Mouse (Mus musculus): ENCODE data around the gene Ubash3a. TPM values are rescaled to one million over a fixed set of nuclear protein-coding genes. Genes with fewer than 3 reads are reported as not detected.

Gene Ubash3a
- polyA plus RNA-seq, 1 experiment: not detected

DNA sequence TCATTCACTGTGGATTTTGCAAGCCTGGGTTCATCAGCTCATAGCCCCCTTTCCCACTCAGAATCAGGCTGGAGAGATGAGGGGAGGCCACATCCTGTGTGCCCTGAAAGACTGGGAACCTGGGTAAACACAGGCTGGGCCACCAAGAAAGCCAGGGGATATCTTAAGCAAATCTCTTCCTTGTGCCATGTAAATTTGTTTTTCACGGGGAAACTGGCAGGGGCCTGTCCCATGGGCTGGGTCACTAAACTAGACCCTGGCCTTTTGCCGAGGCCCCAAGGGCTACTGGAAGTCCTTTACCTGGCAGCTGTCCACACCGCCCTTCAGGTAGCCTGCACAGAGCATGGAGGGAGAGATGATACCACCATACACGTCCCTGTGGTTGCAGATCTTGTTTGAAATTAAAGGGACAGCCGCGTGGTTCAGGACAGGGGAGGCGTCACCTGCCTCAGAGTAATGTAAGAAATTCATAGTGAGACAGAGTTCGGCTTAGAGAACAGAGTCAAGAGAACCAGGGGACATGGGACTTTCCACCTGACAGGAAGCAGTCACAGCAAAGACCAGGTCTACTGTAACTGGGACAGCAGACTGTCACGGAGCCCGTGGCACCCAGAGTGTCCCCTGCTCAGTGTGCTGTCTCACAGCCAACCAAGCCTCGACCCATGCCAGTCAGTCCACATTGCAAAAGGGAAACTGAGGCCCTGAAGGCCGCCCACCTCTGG is 23.2 kb upstream of the Ubash3a start:
- H3K4me3 ChIP-seq (ENCODE audit: insufficient read depth, low read length): no peak overlapping the region
- TF ChIP-seq CTCF (IDR thresholded peaks at IDR 0.05; ENCODE audit: borderline replicate concordance, insufficient read depth, low read length) (no peak), POLR2A (IDR thresholded peaks at IDR 0.05; ENCODE audit: low read depth, low read length) (no peak)
- H3K27ac ChIP-seq (ENCODE audit: insufficient read depth, low read length): no peak overlapping the region

GRCm38 (mm10) chr17:31187370-31187769 is 20.3 kb upstream of the Ubash3a start:
- Histone ChIP-seq H3K4me3 (ENCODE audit: insufficient read depth, low read length) (no peak overlapping the region), H3K27ac (ENCODE audit: insufficient read depth, low read length) (no peak overlapping the region), H3K4me1 (ENCODE audit: control insufficient read depth, insufficient read depth, low read length) (no peaks in the 10 kb centered on the region)
- TF ChIP-seq POLR2A (IDR thresholded peaks at IDR 0.05; ENCODE audit: low read depth, low read length) (no peak), CTCF (IDR thresholded peaks at IDR 0.05; ENCODE audit: borderline replicate concordance, insufficient read depth, low read length) (peak; percentile 88)

More for the DNA sequence above, 23.2 kb upstream of the Ubash3a start:
- H3K4me1 ChIP-seq (ENCODE audit: control insufficient read depth, insufficient read depth, low read length): no peaks in the 10 kb centered on the region

DNA sequence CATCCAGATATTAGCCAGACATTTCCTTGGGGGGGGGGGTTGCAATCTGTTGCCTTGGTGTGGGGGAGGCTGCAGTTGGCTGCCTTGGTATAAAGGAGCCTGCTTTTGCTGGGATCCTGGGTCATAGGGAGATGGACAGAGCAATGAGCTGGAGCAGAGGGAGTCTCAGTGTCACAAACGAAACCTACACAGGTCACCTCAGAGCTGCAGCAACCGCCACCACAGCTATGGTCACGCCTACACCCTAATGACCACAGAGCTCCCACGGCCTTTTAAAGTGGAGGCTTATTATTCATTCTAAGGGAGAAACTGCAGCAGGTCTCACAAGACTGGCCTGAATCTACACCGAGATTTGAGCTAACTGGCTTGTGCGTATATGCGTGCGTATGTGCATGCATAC is 15.8 kb upstream of the Ubash3a start:
- H3K4me1 ChIP-seq (ENCODE audit: control insufficient read depth, insufficient read depth, low read length): no peaks in the 10 kb centered on the region
- TF ChIP-seq POLR2A (IDR thresholded peaks at IDR 0.05; ENCODE audit: low read depth, low read length) (no peak), CTCF (IDR thresholded peaks at IDR 0.05; ENCODE audit: borderline replicate concordance, insufficient read depth, low read length) (no peak)
- no peak overlapping the region for H3K4me3 ChIP-seq (ENCODE audit: insufficient read depth, low read length)
- no peak overlapping the region for H3K27ac ChIP-seq (ENCODE audit: insufficient read depth, low read length)

DNA sequence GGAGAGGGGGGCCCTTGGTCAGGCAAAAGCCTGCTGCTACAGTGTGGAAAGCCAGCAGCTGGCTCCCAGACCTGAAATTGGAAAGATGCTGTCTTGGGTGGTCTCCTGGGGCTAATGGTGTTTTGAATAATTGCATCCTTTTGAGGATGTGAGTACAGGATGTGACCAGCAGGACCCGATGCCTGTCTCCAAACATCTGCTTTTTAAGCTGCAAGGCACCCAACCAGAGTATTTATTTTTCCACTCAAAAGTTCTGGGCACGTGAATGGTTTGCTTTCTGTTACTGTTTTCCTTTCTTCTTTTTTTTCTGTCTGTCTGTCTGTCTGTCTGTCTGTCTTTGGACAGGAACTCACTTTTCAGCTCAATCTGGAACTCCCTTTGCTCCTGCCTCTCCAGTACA is 15.0 kb upstream of the Ubash3a start:
- Histone ChIP-seq H3K4me1 (ENCODE audit: control insufficient read depth, insufficient read depth, low read length) (no peaks in the 10 kb centered on the region), H3K27ac (ENCODE audit: insufficient read depth, low read length) (no peak overlapping the region), H3K4me3 (ENCODE audit: insufficient read depth, low read length) (no peak overlapping the region)
- TF ChIP-seq CTCF (IDR thresholded peaks at IDR 0.05; ENCODE audit: borderline replicate concordance, insufficient read depth, low read length) (no peak), POLR2A (IDR thresholded peaks at IDR 0.05; ENCODE audit: low read depth, low read length) (no peak)

- TF ChIP-seq CTCF (IDR thresholded peaks at IDR 0.05; ENCODE audit: borderline replicate concordance, insufficient read depth, low read length) (no peak), POLR2A (IDR thresholded peaks at IDR 0.05; ENCODE audit: low read depth, low read length) (no peak)
- H3K4me3 ChIP-seq (ENCODE audit: insufficient read depth, low read length): no peak overlapping the region
- no peak overlapping the region for H3K27ac ChIP-seq (ENCODE audit: insufficient read depth, low read length)
- no peaks in the 10 kb centered on the region for H3K4me1 ChIP-seq (ENCODE audit: control insufficient read depth, insufficient read depth, low read length)
Measured at GRCm38 (mm10) chr17:31193360-31193759, 14.3 kb upstream of the Ubash3a start.

- H3K27ac ChIP-seq (ENCODE audit: insufficient read depth, low read length): no peak overlapping the region
- no peaks in the 10 kb centered on the region for H3K4me1 ChIP-seq (ENCODE audit: control insufficient read depth, insufficient read depth, low read length)
- TF ChIP-seq POLR2A (IDR thresholded peaks at IDR 0.05; ENCODE audit: low read depth, low read length): no peak
- H3K4me3 ChIP-seq (ENCODE audit: insufficient read depth, low read length): no peak overlapping the region
Measured at GRCm38 (mm10) chr17:31195207-31195606, 12.5 kb upstream of the Ubash3a start.

DNA sequence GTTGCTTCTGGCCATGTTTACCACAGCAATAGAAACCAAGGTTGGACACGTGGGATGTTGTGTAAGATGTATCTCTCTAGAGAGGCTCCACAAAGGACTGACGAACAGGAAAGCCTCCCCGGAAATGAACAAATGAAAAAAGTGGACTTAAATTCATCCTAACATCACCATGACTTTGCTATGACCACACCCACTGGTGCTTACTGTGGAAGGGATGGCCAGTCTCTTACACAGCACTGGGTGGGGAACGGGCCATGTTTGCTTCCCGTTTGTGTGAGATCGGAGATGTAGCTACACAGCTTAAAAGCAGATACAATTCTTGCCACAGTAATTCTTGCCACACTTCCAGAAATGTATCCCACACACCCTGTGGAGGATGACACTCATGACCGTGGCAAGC is 11.4 kb upstream of the Ubash3a start:
- Histone ChIP-seq H3K4me1 (ENCODE audit: control insufficient read depth, insufficient read depth, low read length) (no peaks in the 10 kb centered on the region; the same call in 1 of the 2 replicates), H3K4me3 (ENCODE audit: insufficient read depth, low read length) (no peak overlapping the region), H3K27ac (ENCODE audit: insufficient read depth, low read length) (no peak overlapping the region)
- TF ChIP-seq POLR2A (IDR thresholded peaks at IDR 0.05; ENCODE audit: low read depth, low read length): no peak
- no peak for TF ChIP-seq CTCF (IDR thresholded peaks at IDR 0.05; ENCODE audit: borderline replicate concordance, insufficient read depth, low read length)

GRCm38 (mm10) chr17:31198877-31199276 is 8.8 kb upstream of the Ubash3a start, which contains the start of gene Tmprss3:
TSS of gene Tmprss3 (minus strand) at chr17:31198977.
- no peaks in the 10 kb centered on the region; the same call in 1 of the 2 replicates for H3K4me1 ChIP-seq (ENCODE audit: control insufficient read depth, insufficient read depth, low read length)
- H3K4me3 ChIP-seq (ENCODE audit: insufficient read depth, low read length): no peak within 1 kb of the TSS
- no peak within 1 kb of the TSS for H3K27ac ChIP-seq (ENCODE audit: insufficient read depth, low read length)
- TF ChIP-seq POLR2A (IDR thresholded peaks at IDR 0.05; ENCODE audit: low read depth, low read length): no peak
- no peak for TF ChIP-seq CTCF (IDR thresholded peaks at IDR 0.05; ENCODE audit: borderline replicate concordance, insufficient read depth, low read length)

GRCm38 (mm10) chr17:31208654-31209053 is 981 bp downstream of the Ubash3a start:
- H3K27ac ChIP-seq (ENCODE audit: insufficient read depth, low read length): no peak overlapping the region
- no peak overlapping the region for H3K4me3 ChIP-seq (ENCODE audit: insufficient read depth, low read length)
- H3K4me1 ChIP-seq (ENCODE audit: control insufficient read depth, insufficient read depth, low read length): no peaks in the 10 kb centered on the region
- TF ChIP-seq CTCF (IDR thresholded peaks at IDR 0.05; ENCODE audit: borderline replicate concordance, insufficient read depth, low read length) (no peak), POLR2A (IDR thresholded peaks at IDR 0.05; ENCODE audit: low read depth, low read length) (no peak)

DNA sequence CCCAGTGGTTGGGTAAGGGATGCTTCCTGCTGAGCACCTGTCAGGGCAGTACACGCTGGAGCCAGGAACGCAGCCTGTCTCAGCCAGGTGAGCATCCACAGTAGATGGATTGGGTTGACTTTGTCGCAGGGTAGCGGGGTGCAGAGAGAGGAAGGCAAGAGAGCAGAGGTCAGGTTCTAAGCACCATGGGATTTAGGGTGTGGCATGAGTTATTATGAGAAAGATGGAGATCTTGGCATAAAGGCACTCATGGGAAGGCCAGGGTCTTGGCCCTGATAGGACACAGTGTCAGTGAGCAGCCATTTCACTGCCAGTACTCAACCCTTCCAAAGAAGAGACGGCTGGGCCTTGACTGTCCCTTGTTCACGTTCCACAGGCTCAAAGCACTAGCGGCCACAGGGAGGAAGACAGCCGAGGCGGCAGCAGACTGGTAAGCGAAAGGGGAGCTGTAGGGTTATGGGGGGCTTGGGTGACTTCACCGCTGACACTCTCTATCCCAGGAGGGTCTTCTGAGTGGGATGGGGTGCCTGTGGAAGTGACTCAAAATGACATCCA is 1.8 kb downstream of the Ubash3a start:
- TF ChIP-seq CTCF (IDR thresholded peaks at IDR 0.05; ENCODE audit: borderline replicate concordance, insufficient read depth, low read length) (no peak), POLR2A (IDR thresholded peaks at IDR 0.05; ENCODE audit: low read depth, low read length) (no peak)

More for the DNA sequence above, 1.8 kb downstream of the Ubash3a start:
- no peak overlapping the region for H3K4me3 ChIP-seq (ENCODE audit: insufficient read depth, low read length)
- H3K4me1 ChIP-seq (ENCODE audit: control insufficient read depth, insufficient read depth, low read length): no peaks in the 10 kb centered on the region
- H3K27ac ChIP-seq (ENCODE audit: insufficient read depth, low read length): no peak overlapping the region

Data from embryonic fibroblast, embryonic 13.5 days (primary cell).